Mouse (Mus musculus): ENCODE results near the gene Krtap24-1. TPM values are rescaled to one million over a fixed set of nuclear protein-coding genes. Genes with fewer than 3 reads are reported as not detected.

Krtap24-1 gene
- not detected in 2 replicates for polyA plus RNA-seq (2011; ENCODE audit: insufficient read depth, insufficient read length, low read depth, missing spikeins)

DNA sequence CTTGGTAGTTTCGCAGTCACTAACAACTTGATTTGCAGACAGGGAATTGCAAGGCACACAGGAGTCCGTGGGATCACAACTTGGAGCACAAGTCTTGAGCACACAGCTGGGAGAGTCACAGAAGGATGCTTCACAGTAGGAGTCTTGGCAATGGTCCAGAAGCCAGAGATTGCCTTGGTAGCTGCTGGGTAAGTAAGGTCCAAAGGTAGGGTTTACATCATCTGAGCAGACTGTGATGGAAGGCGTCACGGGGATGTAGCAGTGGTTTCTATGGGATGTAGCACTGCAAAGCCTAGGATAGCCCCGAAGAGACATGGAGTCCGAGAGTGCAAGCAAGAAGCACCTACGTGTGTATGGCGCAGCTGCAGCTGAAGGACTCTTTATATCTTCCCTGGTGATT is at the start of gene Krtap24-1:
Krtap24-1 (minus strand) TSS at position 358 of the 400 bp plus-strand sequence.
- Histone ChIP-seq H3K9me3 (replicated peaks; ENCODE audit: control insufficient read depth, insufficient read depth, low read length, poor library complexity, severe bottlenecking) (no peaks in the 10 kb centered on the region), H3K4me1 (ENCODE audit: control insufficient read depth, insufficient read depth, low read length) (no peaks in the 10 kb centered on the region), H3K4me3 (ENCODE audit: low read depth, low read length) (no peak within 1 kb of the TSS), H3K27ac (ENCODE audit: insufficient read depth, low read length) (no peak within 1 kb of the TSS), H3K9ac (ENCODE audit: low read depth, poor library complexity, severe bottlenecking) (no peak within 1 kb of the TSS), H3K36me3 (ENCODE audit: control insufficient read depth, insufficient read depth, low read length, poor library complexity, severe bottlenecking) (no peaks in the 10 kb centered on the region), H3K27me3 (ENCODE audit: control insufficient read depth, insufficient read depth, low read length, poor library complexity, severe bottlenecking) (no peaks in the 10 kb centered on the region)
- TF ChIP-seq POLR2A (IDR thresholded peaks at IDR 0.05; ENCODE audit: insufficient read depth, low read length), result no peak
- TF ChIP-seq EP300 (IDR thresholded peaks at IDR 0.05; ENCODE audit: insufficient read depth, low read depth, low read length), result no peak
- no peak for TF ChIP-seq CTCF (IDR thresholded peaks at IDR 0.05; ENCODE audit: low read depth, low read length)

DNA sequence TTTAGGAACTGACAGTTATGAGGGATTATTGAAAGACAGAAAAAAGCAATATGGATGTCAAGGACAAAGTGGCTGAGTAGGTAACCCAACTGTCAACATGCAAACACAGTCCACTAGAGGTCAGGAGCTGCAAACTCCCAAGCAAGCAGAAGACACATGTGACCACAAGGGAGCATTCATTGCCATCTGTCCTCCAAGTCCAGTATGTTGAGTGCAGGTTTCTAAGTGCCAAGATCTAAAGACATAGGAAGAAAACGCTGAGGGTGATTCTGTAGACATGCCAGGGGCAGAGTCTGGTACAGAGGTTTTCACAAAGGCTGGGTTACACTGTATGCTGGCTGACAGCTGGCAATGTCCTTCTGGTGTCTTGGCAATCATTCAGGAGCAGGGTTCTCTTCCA is 45.3 kb upstream of the Krtap24-1 start:
- H3K27me3 ChIP-seq (ENCODE audit: control insufficient read depth, insufficient read depth, low read length, poor library complexity, severe bottlenecking), result no peaks in the 10 kb centered on the region
- H3K9ac ChIP-seq (ENCODE audit: low read depth, poor library complexity, severe bottlenecking), result no peak overlapping the region
- no peaks in the 10 kb centered on the region for H3K36me3 ChIP-seq (ENCODE audit: control insufficient read depth, insufficient read depth, low read length, poor library complexity, severe bottlenecking)
- no peak overlapping the region for H3K4me3 ChIP-seq (ENCODE audit: low read depth, low read length)
- TF ChIP-seq CTCF (IDR thresholded peaks at IDR 0.05; ENCODE audit: low read depth, low read length) (peak; percentile 17), POLR2A (IDR thresholded peaks at IDR 0.05; ENCODE audit: insufficient read depth, low read length) (no peak)
- no peaks in the 10 kb centered on the region for H3K9me3 ChIP-seq (replicated peaks; ENCODE audit: control insufficient read depth, insufficient read depth, low read length, poor library complexity, severe bottlenecking)
- H3K27ac ChIP-seq (ENCODE audit: insufficient read depth, low read length), result no peak overlapping the region
- H3K4me1 ChIP-seq (ENCODE audit: control insufficient read depth, insufficient read depth, low read length), result no peaks in the 10 kb centered on the region

- TF ChIP-seq CTCF (IDR thresholded peaks at IDR 0.05; ENCODE audit: low read depth, low read length) (no peak), EP300 (IDR thresholded peaks at IDR 0.05; ENCODE audit: insufficient read depth, low read depth, low read length) (no peak), POLR2A (IDR thresholded peaks at IDR 0.05; ENCODE audit: insufficient read depth, low read length) (no peak)
- no peaks in the 10 kb centered on the region for H3K36me3 ChIP-seq (ENCODE audit: control insufficient read depth, insufficient read depth, low read length, poor library complexity, severe bottlenecking)
- no peak overlapping the region for H3K27ac ChIP-seq (ENCODE audit: insufficient read depth, low read length)
- H3K4me3 ChIP-seq (ENCODE audit: low read depth, low read length), result no peak overlapping the region
- no peaks in the 10 kb centered on the region for H3K4me1 ChIP-seq (ENCODE audit: control insufficient read depth, insufficient read depth, low read length)
- no peaks in the 10 kb centered on the region for H3K27me3 ChIP-seq (ENCODE audit: control insufficient read depth, insufficient read depth, low read length, poor library complexity, severe bottlenecking)
- no peaks in the 10 kb centered on the region for H3K9me3 ChIP-seq (replicated peaks; ENCODE audit: control insufficient read depth, insufficient read depth, low read length, poor library complexity, severe bottlenecking)
- no peak overlapping the region for H3K9ac ChIP-seq (ENCODE audit: low read depth, poor library complexity, severe bottlenecking)
These were observed 39.9 kb upstream of the Krtap24-1 start for GRCm38 (mm10) chr16:88651952-88652351.

DNA sequence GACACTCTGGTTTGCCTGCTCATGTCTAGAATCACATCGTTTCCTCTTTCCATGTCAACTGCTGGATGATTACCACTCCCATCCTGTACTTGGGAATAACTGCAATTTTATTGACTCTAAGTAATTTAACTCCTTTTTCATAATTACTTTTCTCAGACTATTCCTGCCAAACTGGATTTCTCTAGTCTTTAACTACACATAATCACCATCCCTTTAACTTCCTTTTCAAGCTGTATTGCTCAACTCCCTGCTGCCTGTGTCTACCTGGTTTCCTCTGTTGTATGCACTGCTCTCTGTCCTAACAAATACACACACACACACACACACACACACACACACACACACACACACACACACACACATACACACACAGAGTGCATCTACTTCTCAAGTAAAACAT is 39.0 kb upstream of the Krtap24-1 start:
- no peaks in the 10 kb centered on the region for H3K9me3 ChIP-seq (replicated peaks; ENCODE audit: control insufficient read depth, insufficient read depth, low read length, poor library complexity, severe bottlenecking)
- H3K36me3 ChIP-seq (ENCODE audit: control insufficient read depth, insufficient read depth, low read length, poor library complexity, severe bottlenecking), result no peaks in the 10 kb centered on the region
- H3K4me3 ChIP-seq (ENCODE audit: low read depth, low read length), result no peak overlapping the region
- H3K9ac ChIP-seq (ENCODE audit: low read depth, poor library complexity, severe bottlenecking), result no peak overlapping the region
- H3K27me3 ChIP-seq (ENCODE audit: control insufficient read depth, insufficient read depth, low read length, poor library complexity, severe bottlenecking), result no peaks in the 10 kb centered on the region
- H3K4me1 ChIP-seq (ENCODE audit: control insufficient read depth, insufficient read depth, low read length), result no peaks in the 10 kb centered on the region
- TF ChIP-seq EP300 (IDR thresholded peaks at IDR 0.05; ENCODE audit: insufficient read depth, low read depth, low read length) (no peak), POLR2A (IDR thresholded peaks at IDR 0.05; ENCODE audit: insufficient read depth, low read length) (no peak), CTCF (IDR thresholded peaks at IDR 0.05; ENCODE audit: low read depth, low read length) (no peak)
- no peak overlapping the region for H3K27ac ChIP-seq (ENCODE audit: insufficient read depth, low read length)

DNA sequence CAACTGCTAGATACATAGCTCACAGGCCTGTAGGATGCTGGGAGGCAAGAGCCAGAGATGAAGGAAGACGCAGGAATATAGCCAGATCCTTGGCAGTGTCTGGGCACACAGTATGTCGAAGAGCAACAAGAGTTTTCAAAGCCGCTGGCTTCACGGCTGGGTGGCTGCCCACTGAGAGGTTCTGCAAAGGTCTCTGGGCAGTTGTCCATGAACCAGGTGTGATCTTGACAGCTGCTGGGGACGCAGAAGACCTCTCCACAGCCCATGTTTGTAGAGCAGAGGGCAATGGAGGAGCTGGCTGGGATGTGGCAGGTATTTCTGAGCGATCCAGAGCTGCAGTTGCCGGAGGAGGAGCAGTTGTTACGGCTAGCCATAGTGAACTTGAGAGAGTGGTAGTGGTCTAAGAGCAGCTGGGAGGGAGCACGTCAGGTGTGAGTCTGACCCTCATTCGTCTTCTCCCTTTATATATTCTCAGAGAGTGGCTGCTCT is 35.3 kb upstream of the Krtap24-1 start, which contains the start of gene Krtap26-1:
Krtap26-1 (minus strand) TSS at position 439 of the 489 bp plus-strand sequence.
- H3K27me3 ChIP-seq (ENCODE audit: control insufficient read depth, insufficient read depth, low read length, poor library complexity, severe bottlenecking), result no peaks in the 10 kb centered on the region
- no peaks in the 10 kb centered on the region for H3K4me1 ChIP-seq (ENCODE audit: control insufficient read depth, insufficient read depth, low read length)
- no peaks in the 10 kb centered on the region for H3K36me3 ChIP-seq (ENCODE audit: control insufficient read depth, insufficient read depth, low read length, poor library complexity, severe bottlenecking)
- no peak within 1 kb of the TSS for H3K9ac ChIP-seq (ENCODE audit: low read depth, poor library complexity, severe bottlenecking)
- no peak within 1 kb of the TSS for H3K27ac ChIP-seq (ENCODE audit: insufficient read depth, low read length)
- TF ChIP-seq CTCF (IDR thresholded peaks at IDR 0.05; ENCODE audit: low read depth, low read length), result no peak
- TF ChIP-seq POLR2A (IDR thresholded peaks at IDR 0.05; ENCODE audit: insufficient read depth, low read length), result no peak
- no peak for TF ChIP-seq EP300 (IDR thresholded peaks at IDR 0.05; ENCODE audit: insufficient read depth, low read depth, low read length)
- H3K9me3 ChIP-seq (replicated peaks; ENCODE audit: control insufficient read depth, insufficient read depth, low read length, poor library complexity, severe bottlenecking), result no peaks in the 10 kb centered on the region
- H3K4me3 ChIP-seq (ENCODE audit: low read depth, low read length), result no peak within 1 kb of the TSS

DNA sequence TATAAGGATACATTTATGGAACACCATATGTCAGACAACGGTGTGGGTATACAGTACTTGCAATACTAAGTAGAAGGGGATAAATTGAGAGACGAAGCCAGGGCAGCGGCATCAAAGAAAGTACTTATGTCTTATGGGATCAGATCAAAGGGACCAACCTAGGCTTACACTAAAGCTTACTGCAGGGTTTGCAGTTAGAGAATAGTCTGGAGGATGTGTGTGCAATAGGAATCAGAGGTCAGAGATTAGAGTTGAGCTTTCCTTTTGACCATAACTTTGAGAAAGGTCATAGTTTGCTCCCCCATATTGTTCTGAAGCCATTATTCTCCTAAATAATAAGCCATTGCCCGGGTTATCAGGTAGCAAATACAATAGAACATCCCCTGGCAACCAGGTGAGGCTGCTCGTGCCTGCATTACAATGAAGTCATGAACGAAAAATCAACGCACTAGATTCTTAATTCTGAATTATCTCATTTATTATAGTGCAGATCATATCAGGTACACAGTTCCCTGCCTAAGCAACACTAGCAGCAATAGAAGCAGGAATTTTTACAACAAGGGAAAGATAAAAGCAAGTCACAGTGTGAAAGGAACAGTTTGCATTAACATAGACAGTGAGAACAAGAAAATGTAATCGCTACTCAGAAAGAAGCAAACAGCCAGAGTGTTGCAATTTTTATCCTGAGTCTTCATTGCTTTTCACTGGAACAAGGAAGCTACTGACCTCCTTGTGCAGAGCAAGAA is 34.5 kb upstream of the Krtap24-1 start:
- no peak overlapping the region for H3K4me3 ChIP-seq (ENCODE audit: low read depth, low read length)
- H3K27me3 ChIP-seq (ENCODE audit: control insufficient read depth, insufficient read depth, low read length, poor library complexity, severe bottlenecking), result no peaks in the 10 kb centered on the region
- H3K4me1 ChIP-seq (ENCODE audit: control insufficient read depth, insufficient read depth, low read length), result no peaks in the 10 kb centered on the region
- H3K27ac ChIP-seq (ENCODE audit: insufficient read depth, low read length), result no peak overlapping the region
- no peak overlapping the region for H3K9ac ChIP-seq (ENCODE audit: low read depth, poor library complexity, severe bottlenecking)
- TF ChIP-seq CTCF (IDR thresholded peaks at IDR 0.05; ENCODE audit: low read depth, low read length) (no peak), EP300 (IDR thresholded peaks at IDR 0.05; ENCODE audit: insufficient read depth, low read depth, low read length) (no peak), POLR2A (IDR thresholded peaks at IDR 0.05; ENCODE audit: insufficient read depth, low read length) (no peak)
- no peaks in the 10 kb centered on the region for H3K36me3 ChIP-seq (ENCODE audit: control insufficient read depth, insufficient read depth, low read length, poor library complexity, severe bottlenecking)
- H3K9me3 ChIP-seq (replicated peaks; ENCODE audit: control insufficient read depth, insufficient read depth, low read length, poor library complexity, severe bottlenecking), result no peaks in the 10 kb centered on the region
